Mouse (Mus musculus): ENCODE measurements around the gene Hipk4. TPM values are rescaled to one million over a fixed set of nuclear protein-coding genes. Genes with fewer than 3 reads are reported as not detected.

The Hipk4 gene
- total RNA-seq, 2 experiments from 2014 or later = 0.07 to 0.08 TPM

- intact Hi-C loops (cut with DNase I) = loop anchor here (5.0 kb wide), 1 partner anchor 64 kb away; no protein-coding TSS in a partner anchor
- DNase-seq = no peak
Measured at GRCm38 (mm10) chr7:27578465-27578864, 55.4 kb downstream of the Hipk4 start.

GRCm38 (mm10) chr7:27580380-27581174 is 57.5 kb downstream of the Hipk4 start:
- intact Hi-C loops (cut with DNase I) = no loop called here

More at GRCm38 (mm10) chr7:27580380-27581174, 57.5 kb downstream of the Hipk4 start:
- DNase-seq = no peak

Other genes with a start within 250 kb of the Hipk4 start
- gene Ltbp4, start 185.6 kb upstream of the Hipk4 start, total RNA-seq (2021) = 10 to 100 TPM; 62.1 to 65.3 TPM
- 1 to 10 TPM; 1.7 to 2.1 TPM for gene Shkbp1, start 167.2 kb upstream of the Hipk4 start, total RNA-seq (2021)
- not detected for gene Gm20479, start 165.8 kb upstream of the Hipk4 start, total RNA-seq (2021)
- under 1 TPM in 1 of 2 experiments, not detected in 1; 0.03 TPM for gene Sptbn4, start 75.6 kb upstream of the Hipk4 start, total RNA-seq (2021)
- 10 to 100 TPM; 10.9 to 12.7 TPM for gene Blvrb, start 75.3 kb upstream of the Hipk4 start, total RNA-seq (2021)
- 1 to 10 TPM; 4.5 to 5.3 TPM for gene Sertad3, start 49.5 kb upstream of the Hipk4 start, total RNA-seq (2021)
- gene Sertad1, start 36.4 kb upstream of the Hipk4 start, total RNA-seq (2021) = 1 to 10 TPM; 7.1 to 8.8 TPM
- gene Prx, start 23.9 kb upstream of the Hipk4 start, total RNA-seq (2021) = 10 to 100 TPM in 1 of 2 experiments, 1 to 10 TPM in 1; 4.6 to 10.7 TPM
- 10 to 100 TPM; 12.6 to 13.6 TPM for gene Pld3, start 30.0 kb downstream of the Hipk4 start, total RNA-seq (2021)
- gene 2310022A10Rik, start 30.0 kb downstream of the Hipk4 start, total RNA-seq (2021) = 100 to 1,000 TPM in 1 of 2 experiments, 10 to 100 TPM in 1; 96.8 to 127 TPM
- 100 to 1,000 TPM; 135 to 142 TPM for gene Akt2, start 68.3 kb downstream of the Hipk4 start, total RNA-seq (2021)
- not detected for gene Ttc9b, start 130.6 kb downstream of the Hipk4 start, total RNA-seq (2021)
- 10 to 100 TPM; 30.6 to 34.2 TPM for gene Map3k10, start 151.3 kb downstream of the Hipk4 start, total RNA-seq (2021)
- under 1 TPM; 0.26 to 0.37 TPM for gene Zfp607b, start 166.1 kb downstream of the Hipk4 start, total RNA-seq (2021)
- 1 to 10 TPM; 4.5 to 5.8 TPM for gene Zfp60, start 208.1 kb downstream of the Hipk4 start, total RNA-seq (2021)